Mouse (Mus musculus): ENCODE measurements around the gene Kif2b.

Gene Kif2b

DNA sequence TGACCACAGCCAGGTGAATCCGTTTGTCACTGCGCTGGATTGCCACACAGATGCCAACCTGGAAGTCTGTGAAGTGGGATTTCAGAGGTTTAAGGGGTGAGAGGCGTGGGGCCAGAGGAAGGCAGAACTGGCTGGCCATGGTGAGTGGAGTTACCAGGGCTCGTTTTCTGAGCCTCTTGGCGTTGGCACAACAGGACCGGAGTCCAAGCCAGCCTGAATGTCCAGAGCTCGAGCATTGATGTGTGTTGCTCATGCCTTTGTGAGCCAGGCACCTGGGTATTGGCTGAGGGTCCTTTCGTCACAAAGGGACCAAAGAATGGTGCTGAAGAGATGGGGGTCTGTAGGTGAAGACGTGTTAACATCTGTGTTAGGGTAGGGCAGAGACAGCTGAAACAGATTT is at the start of gene Kif2b:
Kif2b (minus strand) TSS at position 242 of the 400 bp plus-strand sequence.
- DNase-seq (ENCODE audit: low read depth, low spot score) = peak; percentile 9

DNA sequence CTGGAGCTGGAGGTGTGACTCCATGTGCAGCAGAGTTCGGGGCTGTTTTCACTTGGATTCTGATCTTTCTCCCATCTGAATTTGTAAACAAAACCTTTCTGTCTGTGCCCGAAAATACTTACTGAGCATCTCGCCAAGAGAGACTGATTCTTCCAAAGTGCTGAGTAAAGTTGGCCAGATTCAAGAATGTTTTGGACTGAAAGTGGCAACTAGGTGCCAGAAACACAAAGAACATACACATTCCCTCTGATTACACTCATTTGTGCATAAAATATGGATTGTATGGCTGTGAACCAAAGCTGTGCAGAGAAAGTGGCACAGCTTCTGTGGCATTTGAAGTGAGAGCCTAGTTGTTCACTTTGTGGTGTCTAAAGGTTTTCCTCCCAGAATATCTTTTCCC is 15.7 kb upstream of the Kif2b start:
- no peak for DNase-seq (ENCODE audit: low read depth, low spot score)

DNA sequence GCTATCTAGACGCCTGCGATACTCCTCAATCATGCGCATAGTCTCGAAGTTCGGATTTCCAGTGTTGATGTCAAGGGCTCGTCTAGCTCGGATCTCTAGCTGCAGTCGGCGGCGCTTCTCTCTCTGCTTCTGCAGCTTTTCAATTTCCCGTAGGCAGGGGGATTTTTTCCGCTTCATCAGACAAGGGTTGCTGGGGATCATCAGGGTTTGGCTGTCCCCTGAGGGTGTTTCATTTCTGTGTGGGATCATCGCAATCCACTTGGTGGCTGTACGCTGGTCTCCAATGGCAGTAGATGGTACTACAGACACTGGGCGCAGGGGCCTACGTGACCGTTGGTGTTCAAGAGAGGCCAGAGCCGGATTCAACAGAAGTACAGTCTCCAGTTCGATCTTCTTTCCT is 502 bp downstream of the Kif2b start:
- DNase-seq (ENCODE audit: low read depth, low spot score) = peak; percentile 5

DNA sequence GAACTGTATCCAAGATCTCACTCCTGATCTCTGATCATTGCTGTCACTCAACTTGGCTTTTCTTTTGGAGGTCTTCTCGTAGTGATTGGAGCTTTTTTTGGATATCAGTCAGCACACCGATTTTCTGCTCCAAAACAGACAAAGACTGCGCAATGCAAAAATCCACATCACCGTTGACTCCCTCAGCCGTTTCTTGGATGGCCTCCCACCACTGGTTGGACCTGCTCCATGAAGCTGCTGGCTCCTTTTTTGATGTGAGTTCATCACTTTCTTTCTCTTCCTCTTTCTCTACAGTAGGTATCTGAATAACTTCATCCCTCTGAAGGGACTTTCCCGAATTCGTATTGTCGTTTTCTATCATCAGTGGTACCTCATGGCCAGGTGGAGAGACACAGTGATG is 2.0 kb downstream of the Kif2b start:
- DNase-seq (ENCODE audit: low read depth, low spot score) = no peak

DNA sequence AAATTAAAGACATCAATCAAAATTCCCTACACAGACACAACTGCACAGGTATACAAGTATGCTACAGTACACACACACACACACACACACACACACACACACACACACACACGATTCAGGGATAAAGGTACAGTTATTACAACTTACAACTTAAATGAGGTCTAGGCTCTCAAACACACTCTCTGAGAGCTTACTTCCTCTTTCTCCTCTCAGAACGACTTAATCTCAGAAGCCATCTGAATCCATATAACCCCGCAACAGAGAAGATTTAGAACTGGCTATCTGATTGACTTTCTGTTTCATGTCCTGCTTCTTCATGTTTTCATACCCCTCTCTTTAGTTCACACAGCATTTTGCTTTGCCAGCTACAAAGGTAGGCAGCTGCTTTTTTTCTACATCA is 2.9 kb downstream of the Kif2b start:
- DNase-seq (ENCODE audit: low read depth, low spot score) = no peak

DNA sequence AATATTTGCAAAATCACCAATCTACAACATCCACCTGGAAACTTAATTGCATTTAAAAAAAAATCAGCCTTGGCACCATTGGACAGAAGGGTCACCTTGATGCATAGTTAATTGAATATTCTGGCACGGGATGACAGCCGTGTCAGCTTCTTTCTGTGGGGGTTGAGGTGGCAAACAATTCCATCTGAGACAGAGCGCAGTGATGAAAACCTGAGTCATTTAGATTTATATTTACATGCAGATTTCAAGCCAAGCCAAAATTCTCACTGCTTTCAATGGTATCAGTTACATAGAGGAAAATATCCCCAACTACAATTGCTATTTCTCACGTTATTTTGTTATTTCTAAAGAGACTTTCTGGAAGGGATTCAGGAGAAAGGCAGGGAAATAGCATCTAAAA is 46.6 kb downstream of the Kif2b start:
- no peak for DNase-seq (ENCODE audit: low read depth, low spot score)
